Mouse (Mus musculus) heart, adult 18-20 months (tissue): ENCODE measurements around the gene Tmem87a. TPM values are rescaled to one million over a fixed set of nuclear protein-coding genes. Genes with fewer than 3 reads are reported as not detected.
A peak's percentile ranks its signal among the peaks of the same experiment; 100 is the strongest.

Source experiments
- DNase-seq, 2 experiments: peaks; one replicate each; pipeline ENCODE4 v3.0.0; 2021 to 2022; ENCODE audit warnings: mixed read lengths in 1 of 2
- total RNA-seq, 2 experiments: library from RNA; stranded (reverse); gene quantifications; 2 replicates each; pipeline ENCODE4 v1.2.3; 2021

The Tmem87a gene
- total RNA-seq, 2 experiments from 2014 or later = 16.2 to 17.3 TPM

- no peak for DNase-seq
Measured at GRCm38 (mm10) chr2:120366501-120366900, 37.4 kb downstream of the Tmem87a start.

DNA sequence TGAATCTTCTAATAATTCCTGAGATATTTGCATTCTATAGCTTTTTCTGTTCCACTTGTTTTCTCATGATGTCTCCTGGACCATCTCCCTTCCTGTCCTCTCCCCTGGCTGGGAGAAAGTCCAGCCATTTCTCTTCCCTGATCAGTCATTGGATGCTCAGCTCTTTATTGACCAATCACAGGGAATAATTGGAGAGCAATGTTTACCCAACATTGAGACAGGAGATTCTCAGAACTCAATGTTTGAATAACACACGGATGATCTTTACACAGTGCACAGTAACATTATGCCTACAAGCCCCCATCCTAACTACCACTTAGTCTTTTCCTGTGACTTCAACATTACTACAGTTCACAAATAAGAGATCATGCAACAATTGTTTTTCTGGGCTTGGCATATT lies 43.5 kb downstream of the Tmem87a start:
- DNase-seq = no peak

GRCm38 (mm10) chr2:120352682-120353646 lies 50.9 kb downstream of the Tmem87a start, which contains the start of gene Vps39:
Gene Vps39, minus strand, starts transcription at chr2:120353137.
- DNase-seq = peak; percentile 93 to 94

DNA sequence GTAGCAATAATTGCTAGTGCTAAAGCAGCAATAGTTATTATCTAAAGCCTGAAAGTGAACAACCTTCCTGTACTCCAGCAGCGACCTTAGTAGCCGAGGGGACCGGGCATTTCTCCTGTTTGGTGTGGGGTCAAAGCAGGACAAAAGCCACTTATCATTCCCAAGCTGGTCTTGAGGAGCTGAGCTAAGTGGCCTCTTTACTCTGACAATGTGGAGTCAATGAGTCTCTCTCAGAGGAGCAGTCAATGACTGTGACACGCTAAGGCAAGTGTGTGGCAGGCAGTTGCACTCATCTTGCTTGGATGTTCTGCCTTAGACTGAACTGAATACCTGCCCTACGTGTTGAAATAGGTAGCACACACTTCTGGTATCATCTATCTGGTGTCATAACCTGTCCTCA lies 52.6 kb downstream of the Tmem87a start:
- no peak for DNase-seq

DNA sequence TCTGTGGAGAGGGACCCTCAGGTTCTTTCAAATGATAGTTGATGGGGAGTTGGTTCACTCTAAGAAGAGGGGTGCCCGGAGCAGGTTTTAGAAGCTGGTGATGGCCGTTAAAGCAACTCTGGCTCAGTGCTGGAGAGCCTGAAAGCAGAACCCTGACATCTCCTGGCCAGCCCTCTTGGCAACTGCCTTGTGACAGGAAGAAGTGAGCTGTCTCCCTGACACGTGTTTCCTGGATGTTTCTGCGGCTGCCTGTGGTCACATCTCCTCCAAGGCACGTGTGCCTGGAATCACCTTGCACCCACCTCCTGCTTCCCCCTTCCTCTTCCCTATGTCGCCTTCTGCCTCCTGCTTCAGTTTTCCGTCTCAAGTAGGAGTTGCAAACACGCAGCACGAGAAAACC lies 55.8 kb downstream of the Tmem87a start:
- DNase-seq = peak; percentile 46 to 75

DNA sequence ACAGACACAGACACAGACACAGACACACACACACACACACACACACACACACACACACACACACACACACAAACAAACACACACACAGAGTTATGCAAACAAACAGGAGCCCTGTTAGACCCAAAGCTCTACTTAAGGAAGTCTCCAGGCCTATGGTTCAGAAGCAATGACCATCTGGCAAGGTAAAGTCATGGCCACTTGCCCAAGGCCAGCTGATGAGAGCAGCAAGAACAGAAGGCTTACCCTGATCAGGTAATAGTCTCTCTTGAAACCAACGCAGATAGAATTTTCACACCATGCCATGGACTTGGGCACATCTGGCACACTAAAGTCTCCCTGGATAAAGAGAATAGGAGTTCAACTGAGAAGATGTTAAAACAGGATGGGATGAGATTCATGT lies 62.2 kb downstream of the Tmem87a start:
- DNase-seq = no peak

DNA sequence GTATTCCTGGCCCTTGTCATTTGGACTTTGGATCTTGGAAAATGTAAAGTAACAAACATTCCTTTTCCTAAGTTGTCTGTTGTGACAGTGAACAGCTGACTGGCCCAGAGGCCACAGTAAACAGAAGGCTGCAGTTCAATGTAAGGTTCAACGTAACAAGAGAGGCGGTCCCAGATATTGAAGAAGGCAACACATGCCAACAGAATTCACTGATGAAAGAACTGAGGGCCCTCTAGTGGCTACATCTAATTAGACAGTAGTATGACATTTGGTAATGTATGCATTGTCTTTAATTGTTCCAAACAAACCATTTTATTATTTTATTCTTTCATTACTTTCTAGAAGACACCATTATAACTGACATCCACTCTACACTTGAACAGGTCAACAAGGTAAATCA lies 66.0 kb downstream of the Tmem87a start:
- DNase-seq = no peak

- DNase-seq = no peak
Measured at GRCm38 (mm10) chr2:120331575-120331974, 72.3 kb downstream of the Tmem87a start.

DNA sequence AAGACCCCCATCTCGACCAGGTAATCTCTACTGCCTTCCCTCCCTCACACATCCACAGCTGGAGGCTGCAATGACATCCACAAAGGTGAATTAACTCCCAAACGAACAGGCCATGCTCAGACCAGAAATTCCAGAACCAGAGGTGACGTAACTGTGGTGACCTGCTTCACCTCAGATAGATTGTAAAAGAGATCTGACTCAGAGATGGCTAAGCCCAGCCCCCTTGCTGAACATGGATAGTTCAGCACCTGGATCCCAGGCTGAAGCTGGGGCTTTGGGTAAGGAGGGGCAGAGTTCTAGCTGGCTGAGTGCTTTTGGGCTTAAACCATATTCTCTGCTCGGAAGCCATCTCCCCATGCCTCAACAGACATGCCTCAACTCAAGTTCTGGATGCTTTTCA lies 88.8 kb downstream of the Tmem87a start:
- no peak for DNase-seq

DNA sequence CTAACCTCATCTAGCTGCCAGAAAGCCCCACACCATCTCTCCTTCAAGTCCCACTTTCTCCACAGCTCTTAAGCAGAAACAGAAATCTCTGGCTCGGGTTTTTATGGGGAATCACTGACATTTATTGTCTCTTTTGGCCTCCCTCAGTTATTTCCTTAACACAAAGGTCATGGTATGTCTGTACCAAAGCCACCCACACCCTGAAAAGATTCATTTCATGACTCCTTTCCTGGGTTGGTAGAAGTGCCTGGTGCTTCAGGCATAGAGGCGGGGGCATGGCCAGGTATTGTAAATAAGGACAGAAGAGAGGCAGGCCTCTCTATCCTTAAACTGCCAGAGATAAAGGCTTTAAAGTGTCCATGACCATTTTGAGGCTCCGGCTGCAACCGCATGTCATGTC lies 89.4 kb downstream of the Tmem87a start:
- DNase-seq = no peak

GRCm38 (mm10) chr2:120313976-120314375 lies 89.9 kb downstream of the Tmem87a start, which contains the start of gene Pla2g4f:
Gene Pla2g4f, minus strand, starts transcription at chr2:120314165.
- DNase-seq = no peak

GRCm38 (mm10) chr2:120312276-120312825 lies 91.6 kb downstream of the Tmem87a start:
- DNase-seq = no peak

Other genes with a start within 250 kb of the Tmem87a start
- gene Ehd4, start 249.5 kb downstream of the Tmem87a start, total RNA-seq = 100 to 1,000 TPM; 382 to 400 TPM
- gene Pla2g4e, start 158.8 kb downstream of the Tmem87a start, total RNA-seq = 1 to 10 TPM; 2.9 to 3.4 TPM
- gene Pla2g4d, start 114.9 kb downstream of the Tmem87a start, total RNA-seq = not detected
- under 1 TPM in 1 of 2 experiments, not detected in 1; 0.10 TPM for gene Pla2g4f, start 89.9 kb downstream of the Tmem87a start, total RNA-seq
- gene Vps39, start 51.0 kb downstream of the Tmem87a start, total RNA-seq = 10 to 100 TPM; 34.4 to 35.4 TPM
- 10 to 100 TPM; 26.0 to 27.1 TPM for gene Ganc, start 217 bp downstream of the Tmem87a start, total RNA-seq
- gene Capn3, start 51.9 kb upstream of the Tmem87a start, total RNA-seq = 1 to 10 TPM; 2.8 to 2.9 TPM
- gene Zfp106, start 159.7 kb upstream of the Tmem87a start, total RNA-seq = 100 to 1,000 TPM; 496 TPM
- 10 to 100 TPM; 59.0 to 59.7 TPM for gene Snap23, start 163.6 kb upstream of the Tmem87a start, total RNA-seq
- 10 to 100 TPM in 1 of 2 experiments, 1 to 10 TPM in 1; 9.9 to 11.5 TPM for gene Haus2, start 205.3 kb upstream of the Tmem87a start, total RNA-seq
- gene Lrrc57, start 205.4 kb upstream of the Tmem87a start, total RNA-seq = 10 to 100 TPM; 16.9 to 17.1 TPM
- gene Stard9, start 225.0 kb upstream of the Tmem87a start, total RNA-seq = 1 to 10 TPM; 4.3 to 5.8 TPM